Mouse (Mus musculus) bone marrow macrophage, adult 2 months (primary cell): ENCODE measurements around the gene Gjd3.

Experiments
- CTCF ChIP-seq: IDR thresholded peaks from 2 replicates; pipeline ENCODE4 v1.5.1; 2012; ENCODE audit warnings: low read depth, mild to moderate bottlenecking, low read length, moderate library complexity
- POLR2A ChIP-seq: IDR thresholded peaks from 2 replicates; pipeline ENCODE4 v1.6.1; 2012; ENCODE audit warnings: mild to moderate bottlenecking, low read depth, low read length, borderline replicate concordance

DNA sequence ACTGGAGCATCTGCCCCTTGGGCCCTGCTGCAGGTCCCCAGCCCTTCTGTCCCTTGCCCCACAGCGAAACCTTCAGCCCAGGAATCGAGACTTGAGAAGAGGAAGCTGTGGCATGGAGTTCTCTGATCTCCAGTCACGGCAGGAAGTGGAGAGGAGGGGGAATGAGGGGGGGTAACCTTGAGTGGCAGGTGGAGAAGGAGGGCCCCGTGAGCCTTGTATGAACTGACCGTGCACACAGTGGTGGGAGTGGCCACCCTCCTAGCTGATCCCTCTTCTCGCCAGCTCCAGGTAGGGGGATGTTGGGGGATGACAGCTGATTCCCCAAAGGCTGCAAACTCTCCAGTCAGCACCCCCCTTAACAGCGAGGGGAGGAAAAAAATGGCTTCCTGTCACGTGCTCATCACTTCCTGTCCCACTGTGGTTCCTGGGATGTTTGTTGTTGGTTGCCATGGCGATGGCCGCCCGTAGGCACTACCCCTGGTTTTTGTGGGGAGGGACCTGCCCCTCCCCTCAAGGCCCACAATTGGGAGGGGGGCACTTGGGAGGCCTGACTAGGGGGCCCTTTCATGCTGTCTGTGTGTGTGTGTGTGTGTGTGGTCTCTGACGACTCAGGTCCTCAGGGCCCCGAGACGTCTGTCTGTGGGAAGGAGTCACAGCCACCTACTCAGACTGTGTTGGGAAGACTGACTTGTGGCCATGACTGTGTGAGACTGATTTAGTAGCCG lies 40.8 kb downstream of the Gjd3 start:
- no peak for TF ChIP-seq CTCF
- TF ChIP-seq POLR2A, result no peak
